Mouse (Mus musculus) thymus, adult 2 months (tissue): ENCODE results near the gene Lrp6. TPM values are rescaled to one million over a fixed set of nuclear protein-coding genes. Genes with fewer than 3 reads are reported as not detected.

ENCODE experiments used
- DNase-seq: peaks from one replicate; pipeline ENCODE4 v3.0.0; 2021
- H3K27ac ChIP-seq: fragments of 200-500 bp; 2 replicates; pipeline ENCODE4 v1.5.1; 2012; ENCODE audit warnings: low read length, control low read depth; ENCODE audit not compliant: control insufficient read depth, insufficient read depth
- H3K27me3 ChIP-seq: fragments of 200-500 bp; 2 replicates; pipeline ENCODE4 v1.6.1; 2012; ENCODE audit warnings: mild to moderate bottlenecking, low read length, moderate library complexity, mixed read lengths; ENCODE audit not compliant: control insufficient read depth, insufficient read depth
- H3K36me3 ChIP-seq: fragments of 200-500 bp; 2 replicates; pipeline ENCODE4 v1.6.1; 2012; ENCODE audit warnings: mild to moderate bottlenecking, low read length, moderate library complexity; ENCODE audit not compliant: control insufficient read depth, insufficient read depth
- H3K4me1 ChIP-seq: fragments of 200-500 bp; replicated peaks from 2 replicates; pipeline ENCODE4 v1.6.1; 2012; ENCODE audit warnings: low read length; ENCODE audit not compliant: control insufficient read depth, insufficient read depth
- H3K4me3 ChIP-seq: fragments of 200-500 bp; 2 replicates; pipeline ENCODE4 v1.5.1; 2012; ENCODE audit warnings: mild to moderate bottlenecking, low read length, control low read depth, moderate library complexity; ENCODE audit not compliant: control insufficient read depth, insufficient read depth
- CTCF ChIP-seq: fragments of 200-500 bp; IDR thresholded peaks from 2 replicates; pipeline ENCODE4 v1.5.1; 2012; ENCODE audit warnings: mild to moderate bottlenecking, control low read depth, low read length, moderate library complexity, borderline replicate concordance; ENCODE audit not compliant: control insufficient read depth, poor library complexity, insufficient read depth; ENCODE audit errors: extremely low read depth
- POLR2A ChIP-seq: fragments of 200-500 bp; IDR thresholded peaks from 2 replicates; pipeline ENCODE4 v1.6.1; 2012; ENCODE audit warnings: mild to moderate bottlenecking, low read length, control low read depth, moderate library complexity; ENCODE audit not compliant: control insufficient read depth, poor library complexity, insufficient read depth; ENCODE audit errors: extremely low read depth
- WGBS: fragments of 180-500 bp; shearing (Covaris S2); methylation state at CpG from one replicate; pipeline ENCODE4 v1.1.7; 2018; 5-methylcytosine and 5-hydroxymethylcytosine counted together
- polyA plus RNA-seq: library from polyadenylated mRNA; depleted of rRNA; stranded (reverse); fragments of >200 nt; gene quantifications from 2 replicates; pipeline ENCODE4 v1.2.3, GENCODE M21; 2012

Lrp6 gene
- polyA plus RNA-seq, 1 experiment = 28.3 TPM

DNA sequence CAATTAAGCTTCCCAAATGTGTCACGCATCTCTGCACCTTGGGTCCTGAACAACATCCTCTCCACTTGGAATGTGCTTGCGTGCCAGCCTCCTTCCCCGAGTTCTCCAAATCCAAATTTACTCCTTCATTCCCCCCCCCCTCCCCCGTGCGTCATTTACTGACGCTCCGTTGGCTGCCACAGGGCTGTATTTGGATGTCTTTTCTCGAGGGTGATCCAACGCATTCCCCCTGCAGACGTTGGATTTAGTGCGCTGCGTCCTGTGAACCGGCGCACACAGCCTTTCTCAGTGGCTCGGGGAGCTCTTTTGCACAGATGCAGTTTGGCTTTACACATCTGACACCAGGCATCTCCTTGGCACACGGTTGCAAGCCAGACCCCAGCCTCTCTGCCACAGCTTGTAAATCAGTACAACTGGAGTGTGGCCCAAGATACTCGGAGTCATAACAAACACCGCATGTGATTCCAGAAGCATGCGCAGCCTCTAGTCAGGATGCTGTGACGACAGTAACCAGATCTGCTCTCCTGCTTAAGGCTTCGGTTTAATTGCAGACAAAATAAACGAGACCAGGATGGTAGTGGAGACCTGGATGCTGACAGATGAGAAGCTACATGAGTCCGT, 127.3 kb downstream of the Lrp6 start:
- H3K27ac ChIP-seq = no peak overlapping the region
- H3K4me1 ChIP-seq = peaks cover 8% of the 10 kb centered on the region
- no peak for DNase-seq
- WGBS = 88% methylated on average over 23 of the region's 23 CpGs
- no peaks in the 10 kb centered on the region for H3K27me3 ChIP-seq
- H3K36me3 ChIP-seq = no peaks in the 10 kb centered on the region
- H3K4me3 ChIP-seq = no peak overlapping the region
- TF ChIP-seq POLR2A (no peak), CTCF (no peak)

DNA sequence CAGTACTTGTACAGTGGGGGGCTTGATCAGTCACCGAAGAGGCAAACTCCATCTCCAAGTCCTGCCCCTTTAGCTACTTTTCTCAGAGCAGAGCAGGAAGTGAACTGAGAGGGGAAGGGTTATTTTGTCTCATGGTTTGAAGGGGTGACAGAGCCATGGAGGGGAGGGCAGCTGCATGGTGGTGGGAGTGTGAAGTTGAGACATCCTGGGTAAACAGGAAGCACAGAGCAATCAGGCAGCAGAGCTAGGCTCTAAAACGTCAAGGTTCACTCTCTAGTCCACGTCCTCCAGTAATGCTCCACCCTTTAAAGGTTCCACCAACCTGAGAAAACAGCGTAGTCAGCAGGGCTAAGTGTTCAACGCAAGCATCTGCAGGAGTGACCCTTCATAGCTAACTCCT, 129.8 kb downstream of the Lrp6 start:
- no peak overlapping the region for H3K27ac ChIP-seq
- H3K27me3 ChIP-seq = no peaks in the 10 kb centered on the region
- DNase-seq = no peak
- H3K4me1 ChIP-seq = peaks cover 8% of the 10 kb centered on the region
- no peaks in the 10 kb centered on the region for H3K36me3 ChIP-seq
- no peak for TF ChIP-seq POLR2A
- TF ChIP-seq CTCF = no peak
- WGBS = 70% methylated on average over 5 of the region's 5 CpGs
- no peak overlapping the region for H3K4me3 ChIP-seq

DNA sequence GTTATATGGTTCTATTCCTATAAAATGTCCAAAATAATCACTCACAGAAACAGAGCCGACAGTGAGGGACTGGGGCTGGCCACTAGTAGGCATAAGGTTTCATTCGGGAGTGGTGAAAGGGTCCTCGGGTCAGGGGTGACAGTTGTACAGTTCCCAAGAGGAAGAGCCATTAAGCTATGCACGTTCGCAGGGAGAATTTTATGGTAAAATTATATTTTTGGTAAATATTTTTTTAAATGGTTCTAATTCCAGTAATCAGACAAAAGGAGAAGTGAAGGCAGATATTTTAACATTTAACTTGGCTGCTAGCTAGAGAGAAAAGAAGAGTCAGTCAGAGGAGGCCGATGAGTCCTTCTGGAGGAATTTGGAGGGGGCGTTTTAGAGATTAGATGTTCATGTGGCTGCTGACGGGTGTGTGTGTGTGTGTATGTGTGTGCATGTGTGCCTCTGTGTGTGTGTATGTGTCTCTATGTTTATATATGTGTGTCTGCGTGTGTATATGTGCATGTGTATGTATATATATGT, 131.8 kb downstream of the Lrp6 start:
- Histone ChIP-seq H3K27me3 (no peaks in the 10 kb centered on the region), H3K36me3 (no peaks in the 10 kb centered on the region), H3K4me1 (peaks cover 8% of the 10 kb centered on the region), H3K27ac (no peak overlapping the region), H3K4me3 (no peak overlapping the region)
- no peak for TF ChIP-seq CTCF
- TF ChIP-seq POLR2A = no peak
- 95% methylated on average over 9 of the region's 9 CpGs for WGBS
- DNase-seq = no peak

DNA sequence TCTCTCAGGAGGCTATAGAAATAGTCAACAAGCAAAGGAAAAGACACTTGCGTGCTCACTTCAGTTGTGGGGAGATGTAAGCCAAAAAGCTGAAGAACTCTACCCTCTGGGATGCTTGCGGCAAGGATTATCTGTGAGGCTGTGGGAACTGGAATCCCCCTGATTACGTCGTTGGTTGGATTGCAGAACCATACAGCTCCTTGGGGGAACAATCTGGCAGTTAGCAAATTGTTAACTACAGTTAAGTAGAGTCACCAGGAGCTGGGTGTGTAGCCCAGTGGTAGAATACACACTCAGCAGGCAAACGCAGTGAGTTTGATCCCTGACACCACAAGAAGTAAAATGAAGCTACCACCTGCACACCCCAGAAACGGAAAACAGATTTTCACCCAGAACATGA, 132.7 kb downstream of the Lrp6 start:
- peaks cover 8% of the 10 kb centered on the region for H3K4me1 ChIP-seq
- H3K4me3 ChIP-seq = no peak overlapping the region
- H3K27me3 ChIP-seq = no peaks in the 10 kb centered on the region
- no peaks in the 10 kb centered on the region for H3K36me3 ChIP-seq
- 93% methylated on average over 6 of the region's 6 CpGs for WGBS
- H3K27ac ChIP-seq = no peak overlapping the region
- TF ChIP-seq CTCF (no peak), POLR2A (no peak)
- DNase-seq = no peak

DNA sequence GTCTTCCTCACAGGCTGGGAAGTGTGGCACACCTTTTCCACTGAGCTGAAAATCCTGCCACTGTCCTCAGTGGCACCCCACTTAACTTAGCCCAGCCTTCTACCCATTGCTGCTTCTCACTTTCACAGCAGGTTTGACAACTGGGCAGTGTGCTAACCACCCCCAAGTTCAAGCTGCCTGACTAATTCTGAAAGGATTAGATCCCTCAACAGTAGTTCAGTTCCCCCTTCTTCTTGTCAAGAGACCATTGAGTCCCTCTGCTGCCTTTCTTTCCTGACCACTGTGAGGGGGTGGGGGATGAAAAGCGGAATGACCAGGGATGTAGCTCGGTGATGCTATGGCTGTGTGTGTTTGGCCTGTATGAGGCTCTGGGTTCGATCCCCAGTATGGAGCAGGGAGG, 133.5 kb downstream of the Lrp6 start:
- 96% methylated on average over 3 of the region's 3 CpGs for WGBS
- DNase-seq = no peak
- no peaks in the 10 kb centered on the region for H3K36me3 ChIP-seq
- no peaks in the 10 kb centered on the region for H3K27me3 ChIP-seq
- H3K4me1 ChIP-seq = peaks cover 8% of the 10 kb centered on the region
- H3K4me3 ChIP-seq = no peak overlapping the region
- no peak overlapping the region for H3K27ac ChIP-seq
- TF ChIP-seq POLR2A = no peak
- TF ChIP-seq CTCF = no peak

DNA sequence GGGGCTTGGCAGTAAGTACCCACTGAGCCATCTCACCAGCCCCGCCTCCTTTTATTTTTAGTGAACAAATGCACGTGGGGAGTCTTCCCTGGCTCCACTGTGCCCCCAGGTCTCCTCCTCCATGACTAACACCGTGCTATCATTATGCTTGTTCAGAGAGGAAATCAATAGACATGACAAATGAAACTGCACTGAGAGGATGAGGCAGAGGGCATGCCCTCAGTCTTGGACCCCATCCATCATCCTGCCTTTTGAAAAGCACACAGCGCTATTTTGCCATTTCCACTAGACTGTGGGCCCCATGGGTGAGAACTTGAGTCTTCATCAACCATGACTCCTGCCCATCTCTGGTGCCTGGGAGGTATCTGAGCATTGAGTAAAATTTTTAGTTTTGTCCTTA, 135.2 kb downstream of the Lrp6 start:
- 90% methylated on average over 4 of the region's 4 CpGs for WGBS
- Histone ChIP-seq H3K36me3 (no peaks in the 10 kb centered on the region), H3K4me3 (no peak overlapping the region), H3K27ac (no peak overlapping the region), H3K4me1 (no peaks in the 10 kb centered on the region), H3K27me3 (no peaks in the 10 kb centered on the region)
- TF ChIP-seq CTCF (no peak), POLR2A (no peak)
- DNase-seq = no peak
